Mouse (Mus musculus) MEL (cell line): Measurements from ENCODE around the gene H3f3b. TPM values are rescaled to one million over a fixed set of nuclear protein-coding genes. Genes with fewer than 3 reads are reported as not detected.

Experiments used
- DNase-seq: peaks from one replicate; pipeline ENCODE4 v3.0.0; 2011; ENCODE audit warnings: low read depth, low spot score
- H3K27ac ChIP-seq: 2 replicates; pipeline ENCODE4 v1.5.1; 2012; ENCODE audit warnings: low read depth, mild to moderate bottlenecking, control low read depth, low read length, moderate library complexity; ENCODE audit not compliant: control insufficient read depth
- H3K27me3 ChIP-seq, 2 experiments: fragments of 150-350 bp in 1 of 2; sonication (generic) in 1 of 2; 2 replicates each; pipeline ENCODE4 v1.6.1; 2012; ENCODE audit warnings: low read length in 2 of 2, mild to moderate bottlenecking in 2 of 2, improper control_type of control experiment in 1 of 2, moderate library complexity in 1 of 2; ENCODE audit not compliant: insufficient read depth in 2 of 2, control insufficient read depth in 1 of 2
- H3K36me3 ChIP-seq, 2 experiments: 2 replicates each; pipeline ENCODE4 v1.6.1; 2012 to 2014; ENCODE audit warnings: low read length in 2 of 2, improper control_type of control experiment in 1 of 2, inconsistent platforms in 1 of 2, mild to moderate bottlenecking in 1 of 2; ENCODE audit not compliant: insufficient read depth in 2 of 2, control insufficient read depth in 1 of 2
- H3K4me1 ChIP-seq, 2 experiments: fragments of 150-350 bp in 1 of 2; sonication (generic) in 1 of 2; 2 replicates each; pipeline ENCODE4 v1.6.1; 2012; ENCODE audit warnings: low read length in 2 of 2, improper control_type of control experiment in 1 of 2, mild to moderate bottlenecking in 1 of 2; ENCODE audit not compliant: insufficient read depth in 2 of 2, control insufficient read depth in 1 of 2
- H3K4me3 ChIP-seq, 2 experiments: fragments of 150-350 bp in 1 of 2; sonication (generic) in 1 of 2; 2 replicates each; pipeline ENCODE4 v1.5.1; 2012; ENCODE audit warnings: low read depth in 2 of 2, low read length in 2 of 2, mild to moderate bottlenecking in 2 of 2, moderate library complexity in 2 of 2, control low read depth in 1 of 2, improper control_type of control experiment in 1 of 2; ENCODE audit not compliant: control insufficient read depth in 1 of 2, insufficient read depth in 1 of 2
- H3K79me2 ChIP-seq: 2 replicates; pipeline ENCODE4 v1.6.1; 2012; ENCODE audit warnings: mild to moderate bottlenecking, low read length, moderate library complexity; ENCODE audit not compliant: control insufficient read depth, poor library complexity, insufficient read depth
- H3K9ac ChIP-seq: 2 replicates; pipeline ENCODE4 v1.6.1; 2012; ENCODE audit warnings: low read depth, mild to moderate bottlenecking, control low read depth, low read length, moderate library complexity; ENCODE audit not compliant: control insufficient read depth, poor library complexity, severe bottlenecking
- H3K9me3 ChIP-seq: fragments of 150-350 bp; sonication (generic); replicated peaks from 2 replicates; pipeline ENCODE4 v1.6.1; 2012; ENCODE audit warnings: mild to moderate bottlenecking, low read length, improper control_type of control experiment, moderate library complexity; ENCODE audit not compliant: insufficient read depth
- CHD1 ChIP-seq: IDR thresholded peaks from 2 replicates; pipeline ENCODE4 v1.6.1; 2012; ENCODE audit warnings: low read depth, mild to moderate bottlenecking, inconsistent platforms, low read length, improper control_type of control experiment
- CHD2 ChIP-seq: IDR thresholded peaks from 2 replicates; pipeline ENCODE4 v1.6.1; 2011; ENCODE audit warnings: low read length, improper control_type of control experiment
- CTCF ChIP-seq, 3 experiments: IDR thresholded peaks in 2 of 3; conservative IDR thresholded peaks in 1 of 3; 2 replicates each; pipeline ENCODE4 v1.5.1; 2011 to 2012; ENCODE audit warnings: low read length in 3 of 3, low read depth in 2 of 3, mild to moderate bottlenecking in 2 of 3, improper control_type of control experiment in 1 of 3, inconsistent platforms in 1 of 3, mixed read lengths in 1 of 3, moderate library complexity in 1 of 3; ENCODE audit not compliant: control insufficient read depth in 1 of 3, insufficient read depth in 1 of 3, poor library complexity in 1 of 3, severe bottlenecking in 1 of 3
- E2F4 ChIP-seq: IDR thresholded peaks from 2 replicates; pipeline ENCODE4 v1.6.1; 2011; ENCODE audit warnings: low read depth, low read length, improper control_type of control experiment, borderline replicate concordance
- ELF1 ChIP-seq: IDR thresholded peaks from 2 replicates; pipeline ENCODE4 v1.6.1; 2014; ENCODE audit warnings: low read depth, mild to moderate bottlenecking, inconsistent platforms, low read length, improper control_type of control experiment, moderate library complexity
- JUND ChIP-seq: IDR thresholded peaks from 2 replicates; pipeline ENCODE4 v1.6.1; 2011; ENCODE audit warnings: low read depth, mild to moderate bottlenecking, improper control_type of control experiment, low read length
- MAFK ChIP-seq: IDR thresholded peaks from 2 replicates; pipeline ENCODE4 v1.6.1; 2011; ENCODE audit warnings: low read depth, mild to moderate bottlenecking, low read length, improper control_type of control experiment, borderline replicate concordance
- MAZ ChIP-seq: IDR thresholded peaks from 2 replicates; pipeline ENCODE4 v1.6.1; 2012; ENCODE audit warnings: low read depth, mild to moderate bottlenecking, inconsistent platforms, low read length, improper control_type of control experiment
- MYC ChIP-seq: IDR thresholded peaks from 2 replicates; pipeline ENCODE4 v1.6.1; 2011; ENCODE audit warnings: low read depth, mild to moderate bottlenecking, low read length, improper control_type of control experiment, moderate library complexity
- NRF1 ChIP-seq: IDR thresholded peaks from 2 replicates; pipeline ENCODE4 v1.6.1; 2014; ENCODE audit warnings: low read depth, mild to moderate bottlenecking, inconsistent platforms, low read length, improper control_type of control experiment, moderate library complexity; ENCODE audit not compliant: poor library complexity, insufficient read depth, severe bottlenecking
- POLR2A ChIP-seq, 2 experiments: IDR thresholded peaks; 2 replicates each; pipeline ENCODE4 v1.6.1; 2011 to 2012; ENCODE audit warnings: low read length in 2 of 2, mild to moderate bottlenecking in 2 of 2, control low read depth in 1 of 2, improper control_type of control experiment in 1 of 2, low read depth in 1 of 2, moderate library complexity in 1 of 2; ENCODE audit not compliant: control insufficient read depth in 1 of 2, insufficient read depth in 1 of 2, poor library complexity in 1 of 2
- POLR2AphosphoS2 ChIP-seq: IDR thresholded peaks from 2 replicates; pipeline ENCODE4 v1.6.1; 2011; ENCODE audit warnings: low read length, improper control_type of control experiment
- POLR2AphosphoS5 ChIP-seq: IDR thresholded peaks from 2 replicates; pipeline ENCODE4 v1.6.1; 2012; ENCODE audit warnings: low read depth, borderline replicate concordance, mild to moderate bottlenecking, inconsistent platforms, low read length, moderate library complexity, mixed read lengths
- RCOR1 ChIP-seq: IDR thresholded peaks from 2 replicates; pipeline ENCODE4 v1.6.1; 2012; ENCODE audit warnings: low read depth, mild to moderate bottlenecking, inconsistent platforms, low read length, improper control_type of control experiment
- TAL1 ChIP-seq: IDR thresholded peaks from 2 replicates; pipeline ENCODE4 v1.6.1; 2012; ENCODE audit warnings: mild to moderate bottlenecking, inconsistent platforms, low read length, moderate library complexity, mixed read lengths
- TCF12 ChIP-seq: IDR thresholded peaks from 2 replicates; pipeline ENCODE4 v1.6.1; 2014; ENCODE audit warnings: low read depth, mild to moderate bottlenecking, inconsistent platforms, low read length, improper control_type of control experiment, moderate library complexity
- UBTF ChIP-seq: IDR thresholded peaks from 2 replicates; pipeline ENCODE4 v1.6.1; 2012; ENCODE audit warnings: low read depth, mild to moderate bottlenecking, inconsistent platforms, low read length, improper control_type of control experiment, moderate library complexity, borderline replicate concordance; ENCODE audit not compliant: insufficient read depth
- polyA plus RNA-seq, 2 experiments: library from polyadenylated mRNA; stranded (reverse) in 1 of 2; unstranded in 1 of 2; fragments of >175 nt in 1 of 2; fragments of >200 nt in 1 of 2; gene quantifications; 2 replicates each; pipeline versions ENCODE4 v1.2.1 to v1.2.4; 2012; ENCODE audit warnings: low replicate concordance in 2 of 2, low read depth in 1 of 2; ENCODE audit not compliant: insufficient read length in 2 of 2, insufficient read depth in 1 of 2, missing spikeins in 1 of 2
- total RNA-seq: library from RNA; depleted of rRNA; stranded (reverse); fragments of 300-350 nt; gene quantifications from 2 replicates; pipeline ENCODE4 v1.2.3, GENCODE M21; 2012

Gene H3f3b
- total and polyA plus RNA-seq, 3 experiments = 96.6 to 767 (median 498) TPM

DNA sequence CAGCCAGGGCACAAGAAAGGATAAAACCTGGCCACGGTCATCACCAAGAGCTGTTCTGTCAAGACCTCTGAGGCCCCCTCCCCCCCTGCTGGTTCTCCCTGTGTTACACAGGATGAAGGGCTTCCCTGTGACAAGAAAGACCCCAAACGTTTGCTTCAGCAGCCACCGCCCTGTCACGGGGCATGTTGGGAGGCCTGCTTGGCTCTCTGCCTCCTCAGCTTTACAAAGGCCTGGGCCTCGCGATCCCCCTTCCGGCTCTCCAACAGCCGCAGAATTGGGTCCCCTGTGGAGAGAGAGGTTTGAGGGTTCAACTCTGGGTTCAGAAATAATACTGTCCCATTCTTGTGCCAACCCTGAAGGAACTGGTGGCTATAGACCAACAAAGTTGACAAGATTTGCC is 34.8 kb upstream of the H3f3b start:
- H3K27ac ChIP-seq = no peak overlapping the region
- no peak for TF ChIP-seq JUND
- H3K27me3 ChIP-seq = no peaks in the 10 kb centered on the region
- no peaks in the 10 kb centered on the region for H3K9me3 ChIP-seq
- H3K9ac ChIP-seq = no peak overlapping the region
- no peaks in the 10 kb centered on the region for H3K79me2 ChIP-seq
- H3K4me1 ChIP-seq = peaks cover 6 to 11% of the 10 kb centered on the region in 2 experiments
- H3K36me3 ChIP-seq = peaks cover 5 to 9% of the 10 kb centered on the region in 2 experiments
- DNase-seq = no peak
- no peak overlapping the region for H3K4me3 ChIP-seq

GRCm38 (mm10) chr11:116061641-116062415 is 34.1 kb upstream of the H3f3b start:
- Histone ChIP-seq H3K9me3 (no peaks in the 10 kb centered on the region), H3K4me3 (no peak overlapping the region), H3K27me3 (no peaks in the 10 kb centered on the region), H3K4me1 (peaks cover 11 to 16% of the 10 kb centered on the region in 2 experiments), H3K9ac (no peak overlapping the region), H3K27ac (no peak overlapping the region), H3K36me3 (peaks cover 5 to 15% of the 10 kb centered on the region in 2 experiments), H3K79me2 (no peaks in the 10 kb centered on the region)
- TF ChIP-seq MAFK (no peak), ELF1 (no peak), TAL1 (no peak), CHD2 (no peak), POLR2AphosphoS2 (peak; percentile 66; the same call in 1 of the 2 replicates), TCF12 (no peak), RCOR1 (no peak), E2F4 (no peak), MAZ (peak; percentile 20; the same call in 1 of the 2 replicates), POLR2A (IDR thresholded peaks at IDR 0.05; ENCODE audit: control insufficient read depth in 1 of 2, insufficient read depth in 1 of 2, low read depth in 1 of 2, low read length in 2 of 2, poor library complexity in 1 of 2) (0 out of 4 replicates have a peak, but pooled peaks of 1 of the 2 experiments have one; percentile 14), UBTF (no peak), MYC (no peak)
- DNase-seq = no peak

- H3K36me3 ChIP-seq = peaks cover 12 to 24% of the 10 kb centered on the region in 2 experiments
- DNase-seq = no peak
- H3K27ac ChIP-seq = no peak overlapping the region
- no peak overlapping the region for H3K9ac ChIP-seq
- no peaks in the 10 kb centered on the region for H3K27me3 ChIP-seq
- no peaks in the 10 kb centered on the region for H3K79me2 ChIP-seq
- no peak overlapping the region for H3K4me3 ChIP-seq
- H3K9me3 ChIP-seq = no peaks in the 10 kb centered on the region
- H3K4me1 ChIP-seq = peaks cover 16 to 28% of the 10 kb centered on the region in 2 experiments
- TF ChIP-seq MAFK (no peak), E2F4 (no peak), POLR2AphosphoS5 (no peak), POLR2AphosphoS2 (peak; percentile 20; the same call in 1 of the 2 replicates), CTCF (IDR thresholded peaks at IDR 0.05 in 2 of 3, conservative IDR thresholded peaks at IDR 0.05 in 1 of 3; ENCODE audit: control insufficient read depth in 1 of 3, insufficient read depth in 1 of 3, low read depth in 2 of 3, low read length in 3 of 3, poor library complexity in 1 of 3, severe bottlenecking in 1 of 3) (no peak), MYC (no peak), CHD1 (no peak), NRF1 (no peak), MAZ (no peak)
- TF ChIP-seq, all 39 proteins: peak for 1
Measured at GRCm38 (mm10) chr11:116060596-116060995, 32.8 kb upstream of the H3f3b start.
